Mouse (Mus musculus): ENCODE measurements around the gene Tango6. TPM values are rescaled to one million over a fixed set of nuclear protein-coding genes. Genes with fewer than 3 reads are reported as not detected.

The Tango6 gene
- polyA plus RNA-seq, 1 experiment = 5.9 TPM

GRCm38 (mm10) chr8:106712487-106712886 lies 29.6 kb downstream of the Tango6 start:
- no peak for DNase-seq
- no peak overlapping the region for H3K4me3 ChIP-seq (replicated peaks; ENCODE audit: extremely low read depth, low read depth, low read length)
- TF ChIP-seq POLR2A (IDR thresholded peaks at IDR 0.05; ENCODE audit: borderline replicate concordance, extremely low read depth, low read depth, low read length) (no peak), CTCF (IDR thresholded peaks at IDR 0.05; ENCODE audit: insufficient read depth, low read length) (no peak)
- H3K4me1 ChIP-seq (ENCODE audit: control insufficient read depth, insufficient read depth, low read length) = no peaks in the 10 kb centered on the region
- WGBS = 84% methylated on average over 3 of the region's 3 CpGs

- Histone ChIP-seq H3K4me1 (ENCODE audit: control insufficient read depth, insufficient read depth, low read length) (no peaks in the 10 kb centered on the region; the same call in 1 of the 2 replicates), H3K4me3 (replicated peaks; ENCODE audit: extremely low read depth, low read depth, low read length) (no peak overlapping the region)
- no peak for TF ChIP-seq CTCF (IDR thresholded peaks at IDR 0.05; ENCODE audit: insufficient read depth, low read length)
- no peak for TF ChIP-seq POLR2A (IDR thresholded peaks at IDR 0.05; ENCODE audit: borderline replicate concordance, extremely low read depth, low read depth, low read length)
- DNase-seq = no peak
- 81% methylated on average over 4 of the region's 4 CpGs for WGBS
These were observed 31.4 kb downstream of the Tango6 start for GRCm38 (mm10) chr8:106714297-106714696.

GRCm38 (mm10) chr8:106718091-106718500 lies 35.2 kb downstream of the Tango6 start:
- H3K4me3 ChIP-seq (replicated peaks; ENCODE audit: extremely low read depth, low read depth, low read length) = no peak overlapping the region

GRCm38 (mm10) chr8:106720921-106721320 lies 38.1 kb downstream of the Tango6 start:
- Histone ChIP-seq H3K4me1 (ENCODE audit: control insufficient read depth, insufficient read depth, low read length) (peaks cover 5% of the 10 kb centered on the region; the same call in 1 of the 2 replicates), H3K4me3 (replicated peaks; ENCODE audit: extremely low read depth, low read depth, low read length) (no peak overlapping the region)
- no peak for DNase-seq
- 41% methylated on average over 8 of the region's 8 CpGs for WGBS
- TF ChIP-seq POLR2A (IDR thresholded peaks at IDR 0.05; ENCODE audit: borderline replicate concordance, extremely low read depth, low read depth, low read length) = no peak
- TF ChIP-seq CTCF (IDR thresholded peaks at IDR 0.05; ENCODE audit: insufficient read depth, low read length) = no peak

More at GRCm38 (mm10) chr8:106718091-106718500, 35.2 kb downstream of the Tango6 start:
- TF ChIP-seq CTCF (IDR thresholded peaks at IDR 0.05; ENCODE audit: insufficient read depth, low read length) (peak; percentile 71), POLR2A (IDR thresholded peaks at IDR 0.05; ENCODE audit: borderline replicate concordance, extremely low read depth, low read depth, low read length) (no peak)
- DNase-seq = peak; percentile 70
- H3K4me1 ChIP-seq (ENCODE audit: control insufficient read depth, insufficient read depth, low read length) = peaks cover 5% of the 10 kb centered on the region; the same call in 1 of the 2 replicates
- 10% methylated on average over 17 of the region's 17 CpGs for WGBS

DNA sequence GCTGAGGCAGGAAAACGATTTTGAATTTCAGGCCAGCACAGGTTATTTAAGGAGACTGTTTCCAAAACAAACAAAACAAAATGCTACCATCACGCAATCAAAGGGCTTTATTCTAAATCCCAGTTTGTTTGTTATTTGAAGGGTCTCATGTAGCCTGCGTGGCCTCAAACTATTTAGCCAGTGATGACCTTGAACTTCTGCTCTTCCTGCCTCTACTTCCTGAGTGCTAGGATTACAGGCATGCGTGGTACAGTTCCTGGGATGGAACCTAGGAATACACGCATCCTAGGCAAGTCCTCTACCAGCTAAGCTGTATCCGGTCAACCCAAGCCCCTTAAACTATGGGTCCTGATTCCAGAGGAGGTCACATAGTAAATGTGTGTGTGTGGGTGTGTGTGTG lies 39.6 kb downstream of the Tango6 start:
- DNase-seq = no peak
- TF ChIP-seq CTCF (IDR thresholded peaks at IDR 0.05; ENCODE audit: insufficient read depth, low read length) = no peak
- TF ChIP-seq POLR2A (IDR thresholded peaks at IDR 0.05; ENCODE audit: borderline replicate concordance, extremely low read depth, low read depth, low read length) = no peak
- 64% methylated on average over 6 of the region's 6 CpGs for WGBS

DNA sequence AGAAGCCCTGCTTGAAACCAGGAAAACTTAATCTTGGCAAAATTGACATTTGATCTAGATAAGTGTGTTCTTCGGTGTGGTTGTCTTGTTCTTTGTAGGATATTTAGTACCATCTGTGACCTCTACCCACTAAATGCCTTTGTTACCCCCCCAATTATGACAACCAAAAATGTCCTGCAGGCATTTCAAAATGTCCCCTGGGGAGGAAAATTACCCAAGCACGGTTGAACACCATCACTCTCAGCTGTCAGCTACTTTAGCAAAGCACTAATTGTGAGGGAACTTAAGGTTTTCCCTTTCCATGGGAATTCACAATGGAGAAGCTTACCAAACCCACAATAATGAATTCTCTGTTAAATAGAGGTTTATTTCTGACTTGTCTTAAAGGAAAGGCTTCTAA lies 41.1 kb downstream of the Tango6 start:
- H3K4me3 ChIP-seq (replicated peaks; ENCODE audit: extremely low read depth, low read depth, low read length) = no peak overlapping the region
- H3K4me1 ChIP-seq (ENCODE audit: control insufficient read depth, insufficient read depth, low read length) = peaks cover 5% of the 10 kb centered on the region; the same call in 1 of the 2 replicates
- no peak for TF ChIP-seq CTCF (IDR thresholded peaks at IDR 0.05; ENCODE audit: insufficient read depth, low read length)
- no peak for TF ChIP-seq POLR2A (IDR thresholded peaks at IDR 0.05; ENCODE audit: borderline replicate concordance, extremely low read depth, low read depth, low read length)
- 53% methylated on average over 2 of the region's 2 CpGs for WGBS
- no peak for DNase-seq

More for the DNA sequence above, 39.6 kb downstream of the Tango6 start:
- Histone ChIP-seq H3K4me1 (ENCODE audit: control insufficient read depth, insufficient read depth, low read length) (peaks cover 5% of the 10 kb centered on the region; the same call in 1 of the 2 replicates), H3K4me3 (replicated peaks; ENCODE audit: extremely low read depth, low read depth, low read length) (no peak overlapping the region)

- 74% methylated on average over 6 of the region's 6 CpGs for WGBS
- Histone ChIP-seq H3K4me3 (replicated peaks; ENCODE audit: extremely low read depth, low read depth, low read length) (no peak overlapping the region), H3K4me1 (ENCODE audit: control insufficient read depth, insufficient read depth, low read length) (no peaks in the 10 kb centered on the region)
- TF ChIP-seq CTCF (IDR thresholded peaks at IDR 0.05; ENCODE audit: insufficient read depth, low read length) (no peak), POLR2A (IDR thresholded peaks at IDR 0.05; ENCODE audit: borderline replicate concordance, extremely low read depth, low read depth, low read length) (no peak)
- DNase-seq = no peak
These were observed 43.7 kb downstream of the Tango6 start for GRCm38 (mm10) chr8:106726551-106726950.

GRCm38 (mm10) chr8:106727241-106727835 lies 44.5 kb downstream of the Tango6 start:
- Histone ChIP-seq H3K4me3 (replicated peaks; ENCODE audit: extremely low read depth, low read depth, low read length) (no peak overlapping the region), H3K4me1 (ENCODE audit: control insufficient read depth, insufficient read depth, low read length) (no peaks in the 10 kb centered on the region)
- TF ChIP-seq CTCF (IDR thresholded peaks at IDR 0.05; ENCODE audit: insufficient read depth, low read length) (no peak), POLR2A (IDR thresholded peaks at IDR 0.05; ENCODE audit: borderline replicate concordance, extremely low read depth, low read depth, low read length) (no peak)
- DNase-seq = no peak
- WGBS = 44% methylated on average over 16 of the region's 16 CpGs

DNA sequence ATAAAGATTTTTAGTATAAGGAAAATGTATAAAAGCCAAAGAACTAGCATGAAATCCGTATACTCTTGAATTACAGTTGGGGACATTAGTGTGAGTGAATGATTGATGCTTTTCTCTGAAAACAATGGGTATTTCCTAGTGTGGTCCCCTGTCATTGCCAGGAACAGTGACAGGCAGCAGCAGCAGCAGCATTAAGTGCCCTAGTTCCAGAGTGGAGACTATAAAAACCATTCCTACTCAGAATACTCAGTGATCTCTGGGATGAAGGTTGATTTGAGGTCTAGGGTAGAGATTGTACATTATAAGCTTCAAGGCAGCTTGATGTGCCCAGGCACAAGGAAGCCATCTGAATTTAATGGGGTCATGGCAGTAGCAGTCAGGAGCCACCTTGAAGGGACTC lies 45.0 kb downstream of the Tango6 start:
- H3K4me3 ChIP-seq (replicated peaks; ENCODE audit: extremely low read depth, low read depth, low read length) = no peak overlapping the region
- WGBS = 51% methylated on average over 1 of the region's 1 CpGs
- no peak for DNase-seq
- TF ChIP-seq POLR2A (IDR thresholded peaks at IDR 0.05; ENCODE audit: borderline replicate concordance, extremely low read depth, low read depth, low read length) = no peak
- TF ChIP-seq CTCF (IDR thresholded peaks at IDR 0.05; ENCODE audit: insufficient read depth, low read length) = no peak
- 0 out of 2 replicates have a peak, but pooled peaks cover 2% of the 10 kb centered on the region for H3K4me1 ChIP-seq (ENCODE audit: control insufficient read depth, insufficient read depth, low read length)

DNA sequence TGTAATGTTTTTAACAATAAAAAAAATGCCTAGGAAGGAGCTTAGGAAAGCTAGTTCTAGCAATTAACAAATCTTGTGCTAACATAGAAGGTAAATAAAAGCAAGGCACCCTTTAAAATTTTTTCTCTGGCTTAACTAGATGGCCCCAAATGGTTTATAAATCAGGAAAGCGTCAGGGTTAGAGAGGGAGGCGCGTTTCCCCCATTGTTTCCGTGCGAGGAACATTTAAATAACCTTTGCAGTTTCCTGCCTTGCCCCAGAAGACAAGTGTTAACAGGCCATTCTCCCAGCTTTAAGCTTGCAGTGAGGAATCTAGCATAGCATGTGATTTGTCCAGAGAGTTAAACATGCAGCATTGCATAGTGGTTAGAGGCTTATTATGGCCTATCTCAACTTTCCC lies 50.1 kb downstream of the Tango6 start:
- no peak overlapping the region for H3K4me3 ChIP-seq (replicated peaks; ENCODE audit: extremely low read depth, low read depth, low read length)
- 28% methylated on average over 5 of the region's 5 CpGs for WGBS
- H3K4me1 ChIP-seq (ENCODE audit: control insufficient read depth, insufficient read depth, low read length) = 0 out of 2 replicates have a peak, but pooled peaks cover 2% of the 10 kb centered on the region
- TF ChIP-seq POLR2A (IDR thresholded peaks at IDR 0.05; ENCODE audit: borderline replicate concordance, extremely low read depth, low read depth, low read length) (no peak), CTCF (IDR thresholded peaks at IDR 0.05; ENCODE audit: insufficient read depth, low read length) (no peak)
- no peak for DNase-seq

Measured in lung, adult 2 months (tissue).